Mouse (Mus musculus) spleen, adult 18-20 months (tissue): ENCODE data around the gene Clptm1.

ENCODE experiments used
- DNase-seq, 2 experiments: peaks; one replicate each; pipeline ENCODE4 v3.0.0; 2022; ENCODE audit warnings: mixed read lengths in 2 of 2

Gene Clptm1

DNA sequence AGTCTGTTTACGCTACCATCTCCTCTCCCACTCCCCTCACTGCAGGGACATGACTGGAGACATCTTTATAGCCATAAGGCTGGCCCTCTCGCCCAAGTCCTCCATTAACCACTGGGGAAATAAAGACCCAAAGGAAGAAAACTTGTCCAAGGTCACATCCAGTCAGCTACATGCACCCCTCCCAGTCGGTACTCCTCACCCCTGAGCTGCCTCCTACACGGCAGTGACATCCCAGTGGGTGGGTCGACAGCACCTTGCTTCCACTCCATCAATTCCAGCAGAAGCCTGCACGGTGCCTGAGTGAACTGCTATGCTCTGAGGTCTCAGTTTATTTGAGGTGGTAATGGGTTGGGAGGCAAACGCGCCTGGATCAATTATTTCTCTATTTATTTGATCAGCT is 893 bp downstream of the Clptm1 start:
- DNase-seq = no peak

DNA sequence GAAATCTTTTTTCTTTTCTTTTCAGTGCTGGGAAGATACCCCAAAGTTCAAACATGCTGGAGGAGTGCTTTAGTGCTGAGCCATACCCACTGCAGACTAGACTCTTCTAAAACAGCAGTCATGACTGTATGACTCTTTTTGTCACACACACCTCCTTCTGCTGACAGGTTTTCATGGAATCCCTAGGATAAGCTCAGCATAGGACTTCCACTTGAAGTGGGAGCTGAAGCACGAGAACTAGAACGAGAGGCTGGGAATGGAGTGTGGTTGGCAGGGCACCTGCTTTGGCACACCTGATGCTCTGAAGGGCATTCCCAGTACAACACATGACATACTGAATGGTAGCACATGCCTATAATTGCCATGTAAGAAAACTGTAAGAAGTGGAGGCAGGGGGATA is 12.2 kb downstream of the Clptm1 start:
- DNase-seq = no peak

DNA sequence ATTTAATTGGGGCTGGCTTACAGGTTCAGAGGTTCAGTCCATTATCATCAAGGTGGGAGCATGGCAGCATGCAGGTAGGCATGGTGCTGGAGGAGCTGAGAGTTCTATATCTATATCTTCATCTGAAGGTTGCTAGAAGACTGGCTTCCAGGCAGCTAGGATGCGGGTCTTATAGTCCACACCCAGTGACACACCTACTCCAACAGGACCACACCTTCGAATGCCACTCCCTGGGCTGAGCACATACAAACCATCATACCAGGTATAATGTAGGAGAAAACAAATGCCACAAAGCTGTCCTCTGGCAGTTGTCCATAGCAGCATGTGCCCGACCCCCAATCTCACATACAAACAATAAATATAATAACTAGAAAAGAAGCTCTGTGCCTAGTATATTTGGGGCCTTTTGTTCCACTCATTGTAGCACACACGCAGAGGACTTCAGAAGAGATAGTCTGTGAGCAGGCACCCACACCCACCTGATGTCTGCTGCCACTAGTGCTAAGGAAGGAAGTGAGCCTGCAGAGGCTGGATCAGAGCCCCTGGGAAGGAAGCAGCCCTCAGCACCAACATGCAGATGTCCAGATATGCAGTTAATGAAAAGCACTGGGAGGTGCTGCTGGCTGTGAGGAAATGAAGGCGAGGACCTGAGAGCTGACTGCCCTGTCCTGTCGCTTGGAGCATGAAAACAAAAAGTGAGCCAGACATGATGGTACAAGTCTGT is 13.6 kb downstream of the Clptm1 start:
- no peak for DNase-seq

GRCm38 (mm10) chr7:19641223-19641622 is 23.6 kb downstream of the Clptm1 start:
- DNase-seq = no peak

GRCm38 (mm10) chr7:19635074-19635827 is 29.6 kb downstream of the Clptm1 start:
- no peak for DNase-seq

GRCm38 (mm10) chr7:19634591-19634990 is 30.2 kb downstream of the Clptm1 start:
- no peak for DNase-seq

GRCm38 (mm10) chr7:19633855-19634254 is 31.0 kb downstream of the Clptm1 start:
- DNase-seq = no peak

- DNase-seq = no peak
These were observed 31.6 kb downstream of the Clptm1 start for GRCm38 (mm10) chr7:19633197-19633596.

DNA sequence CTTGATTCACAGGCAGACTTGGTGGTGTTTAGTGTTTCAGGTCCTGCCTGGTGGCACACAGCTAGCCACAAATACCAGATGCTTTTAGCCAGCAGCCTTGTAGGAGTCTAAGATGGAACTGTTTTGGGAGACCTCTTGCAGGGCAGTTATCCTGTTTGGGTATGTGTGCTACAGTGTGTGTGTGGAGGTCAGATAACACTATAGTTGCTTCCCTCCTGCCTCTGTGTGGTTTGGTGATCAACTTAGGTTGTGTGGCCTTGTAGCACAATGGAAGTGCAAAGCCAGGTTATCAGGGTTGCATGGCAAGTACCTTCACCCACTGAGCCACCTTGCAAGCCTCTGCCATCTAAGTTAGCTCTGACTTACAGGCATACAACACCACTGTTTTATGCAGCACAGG is 32.1 kb downstream of the Clptm1 start:
- no peak for DNase-seq

DNA sequence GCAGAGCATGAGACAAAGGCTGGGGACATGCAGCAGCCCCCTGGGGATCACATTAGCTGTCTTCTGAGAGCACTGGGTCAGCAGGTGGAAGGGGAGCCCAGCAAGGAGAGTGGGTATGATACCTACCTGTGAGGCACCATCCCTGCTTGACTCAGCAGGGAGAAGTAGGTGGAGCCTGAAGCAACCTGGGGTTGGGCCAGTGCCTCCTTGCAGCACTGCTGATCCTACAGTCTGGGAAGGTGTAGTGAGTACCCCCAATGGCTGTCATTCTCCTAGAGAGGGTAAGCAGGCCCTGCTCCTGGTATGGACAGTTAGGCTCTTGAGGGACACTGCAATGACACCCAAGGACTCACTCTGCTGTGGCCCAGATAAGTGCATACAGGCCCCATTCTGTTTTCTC is 32.6 kb downstream of the Clptm1 start:
- DNase-seq = no peak

DNA sequence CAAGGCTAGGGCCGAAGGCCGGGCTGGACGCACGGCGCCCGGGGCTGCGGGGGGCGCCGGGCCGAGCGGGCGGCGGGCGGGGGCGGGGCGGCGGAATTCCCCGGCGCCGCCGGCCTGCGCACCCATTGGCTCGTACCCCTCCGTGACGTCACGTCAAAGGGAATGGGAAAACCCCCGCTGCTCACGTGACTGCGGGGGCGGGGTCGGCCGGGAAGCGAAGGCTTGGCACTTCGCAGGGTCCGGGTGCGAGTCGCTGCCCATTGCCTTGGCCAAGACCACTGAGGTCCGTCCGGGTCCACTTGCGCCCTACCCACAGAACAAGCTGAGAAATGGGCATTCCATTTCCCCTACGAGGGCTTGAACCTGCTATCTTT is 35.5 kb downstream of the Clptm1 start, which contains the start of gene Relb:
Relb (minus strand) TSS at position 78 of the 374 bp plus-strand sequence.
- peak; percentile 92 to 96 for DNase-seq

- peak; percentile 96 to 98 for DNase-seq
These were observed 36.1 kb downstream of the Clptm1 start for GRCm38 (mm10) chr7:19628536-19629360.

DNA sequence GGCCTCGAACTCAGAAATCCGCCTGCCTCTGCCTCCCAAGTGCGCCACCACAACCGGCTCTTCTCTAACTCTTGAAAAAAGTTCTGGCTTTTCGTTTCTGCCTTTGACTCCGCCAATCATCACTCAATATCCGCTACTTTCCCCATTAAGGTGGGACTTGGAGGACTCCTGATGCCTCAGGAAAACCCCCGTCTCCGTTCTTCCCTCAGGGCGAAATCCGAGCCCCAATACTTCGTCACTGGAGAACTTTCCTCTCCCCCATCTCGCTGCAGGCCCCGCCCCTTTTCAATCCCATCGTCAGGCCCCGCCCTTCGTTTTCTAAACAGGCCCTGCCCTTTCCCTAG is 36.7 kb downstream of the Clptm1 start:
- DNase-seq = no peak

DNA sequence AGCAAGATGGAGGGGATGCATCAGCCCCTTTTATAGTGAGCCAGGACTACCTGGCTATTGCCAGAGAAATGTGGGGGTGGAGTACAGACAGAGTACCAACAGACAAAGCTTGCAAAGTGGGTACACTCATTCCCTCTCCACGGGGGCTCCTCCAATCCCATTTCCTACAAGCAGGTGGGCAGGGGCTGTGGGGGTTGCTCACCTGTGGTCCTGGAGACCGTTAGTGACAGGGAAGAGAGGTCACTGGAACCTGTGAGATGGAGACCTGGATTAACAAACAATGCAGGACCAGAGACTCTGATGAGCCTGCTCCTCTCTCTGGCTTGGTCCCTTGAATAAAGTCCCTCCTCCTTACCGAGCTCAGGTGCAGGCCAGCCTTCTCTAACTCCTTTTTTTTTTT is 37.1 kb downstream of the Clptm1 start:
- DNase-seq = no peak

DNA sequence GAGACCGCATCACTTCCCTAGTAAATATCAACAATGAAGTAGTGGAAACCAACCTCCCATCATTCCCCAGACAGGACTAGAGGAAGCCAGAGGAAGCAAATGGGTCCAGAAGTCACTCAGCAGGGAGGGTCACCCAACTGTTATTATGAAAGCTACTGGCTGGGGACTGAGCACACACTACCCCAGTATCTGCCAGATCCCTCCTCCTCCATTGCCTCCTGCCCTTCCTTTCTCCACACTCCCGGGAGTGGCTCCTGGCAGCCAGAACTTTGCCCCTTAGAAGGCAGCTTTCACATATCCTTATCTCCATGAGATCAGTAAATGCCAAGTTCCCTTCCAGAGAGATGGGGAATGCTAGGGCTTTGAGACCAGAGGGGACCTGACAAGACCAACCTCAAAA is 41.4 kb downstream of the Clptm1 start:
- DNase-seq = no peak

DNA sequence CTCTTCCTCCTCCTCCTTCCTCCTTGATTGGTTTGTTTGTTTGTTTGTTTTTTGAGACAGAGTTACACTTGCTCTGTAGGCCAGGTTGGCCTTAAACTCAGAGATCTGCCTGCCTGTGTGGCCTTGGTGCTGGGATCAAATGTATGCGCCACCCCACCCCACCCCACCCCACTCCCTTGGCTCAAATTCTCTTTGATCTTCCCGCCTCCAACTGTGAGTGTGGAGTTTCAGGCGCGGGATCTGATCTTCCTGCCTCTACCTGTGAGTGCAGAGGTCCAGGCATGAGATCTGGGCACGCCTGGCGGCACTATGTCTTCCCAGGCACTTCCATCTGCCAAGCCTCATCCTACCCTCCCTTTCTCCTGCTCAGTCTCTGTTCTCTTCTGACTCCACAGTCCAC is 42.6 kb downstream of the Clptm1 start:
- no peak for DNase-seq

- no peak for DNase-seq
These were observed 44.0 kb downstream of the Clptm1 start for GRCm38 (mm10) chr7:19620811-19621210.

- DNase-seq = peak; percentile 30 to 60
These were observed 45.6 kb downstream of the Clptm1 start for GRCm38 (mm10) chr7:19619004-19619801.

- DNase-seq = peak; percentile 47 to 63
These were observed 49.7 kb downstream of the Clptm1 start for GRCm38 (mm10) chr7:19615036-19615577.

DNA sequence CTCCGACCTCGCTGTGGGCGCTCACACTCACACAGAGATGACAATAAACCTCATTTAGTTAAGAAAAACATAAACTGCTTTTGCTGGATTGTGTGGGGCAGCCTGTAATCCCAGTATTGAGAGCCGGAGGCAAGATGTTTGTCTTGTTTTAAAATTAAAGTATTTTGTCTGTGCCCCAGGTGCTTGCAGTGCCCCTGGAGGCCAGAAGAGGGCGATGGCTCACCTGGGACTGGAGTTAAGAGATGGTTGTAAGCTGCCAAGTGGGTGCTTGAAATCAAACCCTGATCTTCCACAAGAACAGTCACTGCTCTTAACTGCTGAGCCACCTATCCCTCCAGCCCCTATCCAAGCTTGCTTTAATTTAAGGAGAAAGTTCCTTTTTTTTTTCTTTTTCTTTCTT is 53.9 kb downstream of the Clptm1 start:
- no peak for DNase-seq

DNA sequence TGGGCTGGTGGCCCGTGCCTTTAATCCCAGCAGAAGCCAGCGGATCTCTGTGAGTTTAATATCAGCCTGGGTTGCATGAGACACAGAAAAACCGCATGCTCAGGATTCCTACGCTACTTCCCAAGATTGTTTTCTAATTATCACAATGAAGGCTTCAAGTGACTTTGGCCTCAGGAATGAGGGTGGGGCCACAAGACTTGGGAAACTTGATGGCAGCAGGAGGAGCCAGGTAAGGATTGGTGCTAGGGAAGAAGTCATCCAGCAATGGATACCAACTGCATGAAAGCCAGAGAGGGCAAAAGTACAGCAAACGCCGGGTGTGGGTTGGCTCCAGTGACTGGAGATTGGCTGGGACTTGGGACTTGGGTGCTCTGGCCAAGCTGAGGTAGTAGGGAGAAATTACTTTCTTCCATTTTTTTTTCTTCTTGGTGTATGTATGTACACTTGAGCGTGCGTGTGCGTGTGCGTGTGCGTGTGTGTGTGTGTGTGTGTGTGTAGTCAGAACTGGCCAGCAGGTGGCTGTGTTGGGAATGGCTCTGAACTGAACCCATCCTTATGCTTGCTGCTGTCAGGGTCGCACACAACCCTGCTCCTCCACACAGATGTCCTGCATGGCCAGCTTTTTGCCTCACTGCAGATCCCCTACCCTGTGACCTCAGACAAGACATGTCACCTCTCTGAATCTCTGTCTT is 55.0 kb downstream of the Clptm1 start:
- no peak for DNase-seq

DNA sequence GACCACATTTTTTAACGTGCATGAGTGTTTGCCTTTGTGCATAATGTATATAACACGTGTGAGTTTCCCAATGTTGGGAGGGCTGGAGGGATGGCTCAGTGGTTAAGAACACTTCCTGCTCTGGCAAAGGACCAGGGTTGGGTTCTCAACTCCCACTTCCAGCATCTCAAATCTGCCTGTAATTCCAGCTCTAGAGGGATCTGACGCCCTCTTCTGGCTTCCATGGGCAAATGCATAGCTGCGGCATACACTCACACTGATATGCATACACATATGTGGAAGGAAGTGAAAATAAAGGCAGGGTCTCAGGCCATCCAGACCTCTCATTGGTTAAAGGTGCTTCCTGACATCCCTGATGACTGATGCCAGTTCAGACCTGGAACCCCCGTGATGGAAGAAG is 57.5 kb downstream of the Clptm1 start:
- no peak for DNase-seq
